Mouse (Mus musculus) intestine, embryonic 14.5 days (tissue): ENCODE measurements around the gene V1rd19. TPM values are rescaled to one million over a fixed set of nuclear protein-coding genes. Genes with fewer than 3 reads are reported as not detected.
"Not testable (repeated sequence)": the region's sequence is repeated elsewhere in the genome, so short reads cannot be mapped to it uniquely, and the experiment has no call there.

ENCODE experiments used
- ATAC-seq: fragments of 200-750 bp; cut with Nextera tagmentation; replicated peaks from 2 replicates; pipeline ENCODE4 v1.8.0; 2017; ENCODE audit warnings: low read depth, moderate number of reproducible peaks, moderate TSS enrichment, moderate library complexity; ENCODE audit not compliant: low FRiP score, low TSS enrichment
- DNase-seq: peaks from one replicate; pipeline ENCODE4 v3.0.0-alpha.2; 2018; ENCODE audit warnings: low spot score
- H3K27ac ChIP-seq: fragments of 300-500 bp; sonication (generic); 2 replicates; pipeline ENCODE4 v1.5.1; 2014; ENCODE audit warnings: low read depth, mild to moderate bottlenecking, control low read depth
- H3K27me3 ChIP-seq: fragments of 300-500 bp; sonication (generic); replicated peaks from 2 replicates; pipeline ENCODE4 v1.6.1; 2014; ENCODE audit warnings: low read length, control low read depth; ENCODE audit not compliant: control insufficient read depth, insufficient read depth
- H3K36me3 ChIP-seq: fragments of 300-500 bp; sonication (generic); 2 replicates; pipeline ENCODE4 v1.6.1; 2014; ENCODE audit warnings: low read length, control low read depth; ENCODE audit not compliant: control insufficient read depth, insufficient read depth
- H3K4me1 ChIP-seq: fragments of 300-500 bp; sonication (generic); replicated peaks from 2 replicates; pipeline ENCODE4 v1.6.1; 2014; ENCODE audit warnings: low read length, control low read depth, mixed read lengths; ENCODE audit not compliant: control insufficient read depth, insufficient read depth
- H3K4me2 ChIP-seq: fragments of 300-500 bp; sonication (generic); 2 replicates; pipeline ENCODE4 v1.6.1; 2014; ENCODE audit warnings: low read length
- H3K4me3 ChIP-seq: fragments of 300-500 bp; sonication (generic); 2 replicates; pipeline ENCODE4 v1.5.1; 2014; ENCODE audit warnings: low read depth, low read length, control low read depth, mixed read lengths
- H3K9ac ChIP-seq: fragments of 300-500 bp; sonication (generic); 2 replicates; pipeline ENCODE4 v1.6.1; 2014; ENCODE audit warnings: mild to moderate bottlenecking, low read length
- H3K9me3 ChIP-seq: fragments of 300-500 bp; sonication (generic); 2 replicates; pipeline ENCODE4 v1.6.1; 2016; ENCODE audit warnings: low read length, control low read depth; ENCODE audit not compliant: control insufficient read depth
- WGBS: fragments of 180-500 bp; shearing (Covaris S2); extraction: QIAGEN DNeasy Blood & Tissue Kit; methylation state at CpG from one replicate; pipeline ENCODE4 v1.1.7; 2014; 5-methylcytosine and 5-hydroxymethylcytosine counted together
- polyA plus RNA-seq: library from polyadenylated mRNA; unstranded; fragments of >200 nt; fragmentation: Nextera tagmentation; extraction: Ambion mirVana; gene quantifications from 2 replicates; pipeline ENCODE4 v1.2.1, GENCODE M21; 2014

Gene V1rd19
- not detected in 2 replicates for polyA plus RNA-seq

DNA sequence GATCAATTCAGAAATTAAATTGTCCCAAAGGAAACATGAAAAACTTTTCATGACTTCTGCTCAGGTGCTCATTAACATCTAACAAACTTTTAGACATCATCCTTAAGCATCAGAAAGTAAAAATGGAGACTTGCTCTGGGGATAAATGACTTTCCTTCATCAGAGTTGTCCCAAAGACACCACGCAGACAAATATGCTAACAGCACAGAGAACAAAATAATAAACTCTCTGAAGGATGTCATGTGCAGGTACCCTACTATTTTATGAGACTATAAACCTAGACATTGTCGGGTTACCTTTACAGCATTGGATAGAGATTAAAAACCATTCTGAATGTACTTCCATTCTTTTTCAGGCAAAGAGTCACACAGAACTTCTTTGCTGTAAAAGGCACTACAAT lies at the start of gene V1rd19:
Gene V1rd19, plus strand, starts transcription at position 301 of the 400 bp plus-strand sequence.
- WGBS: 71% methylated on average over 2 of the region's 2 CpGs

DNA sequence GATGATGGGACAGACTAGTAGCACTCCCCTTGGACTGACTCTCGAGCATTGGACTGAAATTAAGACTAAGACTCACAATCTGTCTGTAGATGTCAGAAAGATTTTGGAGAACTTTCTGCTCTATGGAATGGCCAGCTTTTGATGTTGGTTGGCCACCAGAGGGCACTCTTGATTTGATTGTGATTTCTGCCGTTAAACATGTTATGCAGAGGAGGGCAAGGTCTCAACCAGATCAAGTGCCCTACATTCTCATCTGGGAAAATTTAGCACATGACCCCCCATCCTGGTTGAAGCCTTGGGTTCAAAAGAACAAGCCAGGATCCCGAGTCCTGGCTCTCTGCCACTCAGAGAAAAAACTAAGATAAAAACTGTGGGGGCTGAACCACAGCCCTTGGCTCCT lies 33.4 kb upstream of the V1rd19 start:
- H3K4me2 ChIP-seq, H3K9me3 ChIP-seq, H3K36me3 ChIP-seq, H3K27ac ChIP-seq, H3K27me3 ChIP-seq, H3K4me1 ChIP-seq, DNase-seq, H3K9ac ChIP-seq, H3K4me3 ChIP-seq, ATAC-seq: not testable (repeated sequence)
- 54% methylated on average over 3 of the region's 3 CpGs for WGBS

More for the DNA sequence above, at the start of gene V1rd19:
- Histone ChIP-seq H3K27ac (no peak within 1 kb of the TSS), H3K4me3 (no peak within 1 kb of the TSS), H3K9ac (no peak within 1 kb of the TSS), H3K27me3 (no peaks in the 10 kb centered on the region), H3K9me3 (no peaks in the 10 kb centered on the region), H3K4me1 (no peaks in the 10 kb centered on the region), H3K36me3 (no peaks in the 10 kb centered on the region), H3K4me2 (no peak within 1 kb of the TSS)
- DNase-seq (no peak), ATAC-seq (no peak)

DNA sequence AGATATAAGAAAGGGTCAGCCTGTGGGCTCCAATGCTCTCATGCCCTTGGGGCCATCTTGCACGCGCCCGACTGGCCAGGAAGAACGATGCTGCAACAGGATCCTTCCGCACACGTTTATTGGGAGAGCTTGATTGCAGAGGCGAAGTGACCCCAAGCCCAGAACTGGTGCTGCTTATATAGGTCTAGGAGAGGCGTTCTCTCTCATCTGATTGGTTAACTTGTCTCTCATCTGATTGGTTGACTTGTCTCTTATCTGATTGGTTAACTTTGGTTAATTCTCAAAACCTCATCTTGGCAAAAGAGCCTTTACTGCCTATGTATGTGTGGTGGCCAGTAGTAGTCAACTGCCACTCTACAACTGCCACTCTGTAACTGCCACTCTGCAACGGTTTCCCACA lies 27.2 kb upstream of the V1rd19 start, which contains the start of gene Vmn1r181:
Gene Vmn1r181, plus strand, starts transcription at position 301 of the 400 bp plus-strand sequence.
- DNase-seq, H3K4me2 ChIP-seq, H3K36me3 ChIP-seq, H3K9me3 ChIP-seq, H3K27ac ChIP-seq, ATAC-seq, H3K4me3 ChIP-seq, H3K4me1 ChIP-seq, H3K9ac ChIP-seq, H3K27me3 ChIP-seq: not testable (repeated sequence)
- WGBS: 80% methylated on average over 9 of the region's 9 CpGs

DNA sequence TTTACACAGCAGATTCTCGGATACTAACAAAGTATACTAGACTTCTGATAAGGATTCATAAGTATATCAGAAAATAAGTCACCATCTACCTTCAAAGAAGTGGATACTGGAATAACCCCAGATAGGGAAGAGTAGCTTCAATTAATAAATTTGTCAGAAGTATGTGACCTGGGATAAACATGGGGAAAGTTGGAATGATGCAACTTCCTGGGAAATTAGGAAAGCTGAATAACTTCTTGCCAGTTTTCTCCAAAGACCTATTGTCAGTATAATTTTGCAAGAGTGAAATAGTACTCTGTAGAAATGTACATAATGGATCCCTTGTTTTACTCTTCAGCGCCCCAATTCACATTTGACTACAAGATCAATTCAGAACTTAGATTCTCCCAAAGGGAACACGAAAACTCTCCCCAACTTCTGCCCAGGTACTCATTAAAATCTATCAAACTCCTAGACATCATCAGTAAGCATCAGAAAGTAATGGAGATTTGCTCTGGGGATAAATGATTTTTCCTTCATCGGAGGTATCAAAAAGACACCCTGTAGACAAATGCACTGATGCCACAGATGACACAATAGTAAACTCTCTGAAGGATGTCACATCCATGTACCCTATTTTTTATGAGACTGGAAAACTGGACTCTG lies 51.3 kb downstream of the V1rd19 start, which contains the start of gene Vmn1r183:
Gene Vmn1r183, plus strand, starts transcription at position 595 of the 645 bp plus-strand sequence.
- 76% methylated on average over 4 of the region's 4 CpGs for WGBS
- Histone ChIP-seq H3K36me3 (no peaks in the 10 kb centered on the region), H3K4me1 (no peaks in the 10 kb centered on the region), H3K4me2 (no peak within 1 kb of the TSS), H3K9me3 (no peaks in the 10 kb centered on the region), H3K27ac (no peak within 1 kb of the TSS), H3K27me3 (no peaks in the 10 kb centered on the region), H3K4me3 (no peak within 1 kb of the TSS), H3K9ac (no peak within 1 kb of the TSS)
- DNase-seq (no peak), ATAC-seq (no peak)

Other genes starting within 250 kb of the V1rd19 start
- not detected in 2 replicates for gene Vmn1r174, start 249.4 kb upstream of the V1rd19 start, polyA plus RNA-seq
- gene Vmn1r175, start 191.0 kb upstream of the V1rd19 start, polyA plus RNA-seq: not detected in 2 replicates
- not detected in 2 replicates for gene Vmn1r176, start 164.3 kb upstream of the V1rd19 start, polyA plus RNA-seq
- gene Vmn1r177, start 135.2 kb upstream of the V1rd19 start, polyA plus RNA-seq: not detected in 2 replicates
- not detected in 2 replicates for gene Vmn1r178, start 109.7 kb upstream of the V1rd19 start, polyA plus RNA-seq
- gene Vmn1r179, start 74.7 kb upstream of the V1rd19 start, polyA plus RNA-seq: not detected in 2 replicates
- not detected in 2 replicates for gene Vmn1r180, start 51.1 kb upstream of the V1rd19 start, polyA plus RNA-seq
- not detected in 2 replicates for gene Vmn1r181, start 27.1 kb upstream of the V1rd19 start, polyA plus RNA-seq
- 0.07 TPM in 1 of 2 replicates, not detected in the other for gene Vmn1r183, start 51.6 kb downstream of the V1rd19 start, polyA plus RNA-seq
- 20.5 and 26.3 TPM in 2 replicates for gene Zfp180, start 80.2 kb downstream of the V1rd19 start, polyA plus RNA-seq
- gene Zfp112, start 110.6 kb downstream of the V1rd19 start, polyA plus RNA-seq: 5.5 and 7.6 TPM in 2 replicates
- gene Zfp235, start 132.5 kb downstream of the V1rd19 start, polyA plus RNA-seq: 16.5 and 19.4 TPM in 2 replicates
- gene Zfp114, start 173.4 kb downstream of the V1rd19 start, polyA plus RNA-seq: 5.0 and 6.3 TPM in 2 replicates
- gene Zfp111, start 209.8 kb downstream of the V1rd19 start, polyA plus RNA-seq: 9.1 and 12.8 TPM in 2 replicates
- gene Zfp109, start 235.9 kb downstream of the V1rd19 start, polyA plus RNA-seq: 4.4 and 5.6 TPM in 2 replicates